Mouse (Mus musculus): ENCODE measurements around the gene Khdrbs1.

DNA sequence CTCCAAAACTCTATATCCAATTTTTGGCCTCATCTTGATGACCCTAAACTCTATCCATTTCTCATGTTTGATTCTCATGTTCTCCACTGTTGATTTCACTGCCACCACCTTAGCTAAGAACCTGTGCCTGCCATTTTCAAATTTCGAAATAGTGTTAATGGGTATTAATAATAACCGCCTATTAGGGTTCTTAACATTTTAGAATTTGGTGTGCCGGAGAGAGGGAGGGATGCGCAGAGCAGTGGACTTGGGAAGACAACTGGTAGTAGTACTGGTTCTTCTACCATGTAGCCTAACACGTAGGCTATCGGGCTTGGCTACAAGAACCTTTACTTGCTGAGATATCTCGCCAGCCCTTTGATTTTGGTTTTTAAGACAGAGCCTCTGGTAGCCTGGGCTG lies 44.9 kb downstream of the Khdrbs1 start:
- TF ChIP-seq CTCF (IDR thresholded peaks at IDR 0.05; ENCODE audit: control insufficient read depth, insufficient read depth, low read length) (no peak), POLR2A (IDR thresholded peaks at IDR 0.05; ENCODE audit: borderline replicate concordance, control insufficient read depth, low read depth, low read length) (no peak)
